Mouse (Mus musculus) MEL (cell line): ENCODE results near the gene Slc29a1. TPM values are rescaled to one million over a fixed set of nuclear protein-coding genes. Genes with fewer than 3 reads are reported as not detected.

Experiments used
- DNase-seq: peaks from one replicate; pipeline ENCODE4 v3.0.0; 2011; ENCODE audit warnings: low read depth, low spot score
- H3K27ac ChIP-seq: 2 replicates; pipeline ENCODE4 v1.5.1; 2012; ENCODE audit warnings: low read depth, mild to moderate bottlenecking, control low read depth, low read length, moderate library complexity; ENCODE audit not compliant: control insufficient read depth
- H3K27me3 ChIP-seq, 2 experiments: fragments of 150-350 bp in 1 of 2; sonication (generic) in 1 of 2; 2 replicates each; pipeline ENCODE4 v1.6.1; 2012; ENCODE audit warnings: low read length in 2 of 2, mild to moderate bottlenecking in 2 of 2, improper control_type of control experiment in 1 of 2, moderate library complexity in 1 of 2; ENCODE audit not compliant: insufficient read depth in 2 of 2, control insufficient read depth in 1 of 2
- H3K36me3 ChIP-seq, 2 experiments: 2 replicates each; pipeline ENCODE4 v1.6.1; 2012 to 2014; ENCODE audit warnings: low read length in 2 of 2, improper control_type of control experiment in 1 of 2, inconsistent platforms in 1 of 2, mild to moderate bottlenecking in 1 of 2; ENCODE audit not compliant: insufficient read depth in 2 of 2, control insufficient read depth in 1 of 2
- H3K4me1 ChIP-seq, 2 experiments: fragments of 150-350 bp in 1 of 2; sonication (generic) in 1 of 2; 2 replicates each; pipeline ENCODE4 v1.6.1; 2012; ENCODE audit warnings: low read length in 2 of 2, improper control_type of control experiment in 1 of 2, mild to moderate bottlenecking in 1 of 2; ENCODE audit not compliant: insufficient read depth in 2 of 2, control insufficient read depth in 1 of 2
- H3K4me3 ChIP-seq, 2 experiments: fragments of 150-350 bp in 1 of 2; sonication (generic) in 1 of 2; 2 replicates each; pipeline ENCODE4 v1.5.1; 2012; ENCODE audit warnings: low read depth in 2 of 2, low read length in 2 of 2, mild to moderate bottlenecking in 2 of 2, moderate library complexity in 2 of 2, control low read depth in 1 of 2, improper control_type of control experiment in 1 of 2; ENCODE audit not compliant: control insufficient read depth in 1 of 2, insufficient read depth in 1 of 2
- H3K79me2 ChIP-seq: 2 replicates; pipeline ENCODE4 v1.6.1; 2012; ENCODE audit warnings: mild to moderate bottlenecking, low read length, moderate library complexity; ENCODE audit not compliant: control insufficient read depth, poor library complexity, insufficient read depth
- H3K9ac ChIP-seq: 2 replicates; pipeline ENCODE4 v1.6.1; 2012; ENCODE audit warnings: low read depth, mild to moderate bottlenecking, control low read depth, low read length, moderate library complexity; ENCODE audit not compliant: control insufficient read depth, poor library complexity, severe bottlenecking
- H3K9me3 ChIP-seq: fragments of 150-350 bp; sonication (generic); replicated peaks from 2 replicates; pipeline ENCODE4 v1.6.1; 2012; ENCODE audit warnings: mild to moderate bottlenecking, low read length, improper control_type of control experiment, moderate library complexity; ENCODE audit not compliant: insufficient read depth
- BHLHE40 ChIP-seq: IDR thresholded peaks from 2 replicates; pipeline ENCODE4 v1.6.1; 2012; ENCODE audit warnings: low read depth, mild to moderate bottlenecking, inconsistent platforms, low read length, improper control_type of control experiment, borderline replicate concordance
- CHD2 ChIP-seq: IDR thresholded peaks from 2 replicates; pipeline ENCODE4 v1.6.1; 2011; ENCODE audit warnings: low read length, improper control_type of control experiment
- E2F4 ChIP-seq: IDR thresholded peaks from 2 replicates; pipeline ENCODE4 v1.6.1; 2011; ENCODE audit warnings: low read depth, low read length, improper control_type of control experiment, borderline replicate concordance
- EP300 ChIP-seq, 2 experiments: IDR thresholded peaks; 2 replicates each; pipeline ENCODE4 v1.6.1; 2011; ENCODE audit warnings: improper control_type of control experiment in 2 of 2, low read length in 2 of 2, low read depth in 1 of 2, mild to moderate bottlenecking in 1 of 2
- ETS1 ChIP-seq: IDR thresholded peaks from 2 replicates; pipeline ENCODE4 v1.6.1; 2012; ENCODE audit warnings: low read depth, mild to moderate bottlenecking, inconsistent platforms, low read length, improper control_type of control experiment, moderate library complexity
- KAT2A ChIP-seq: conservative IDR thresholded peaks from 2 replicates; pipeline ENCODE4 v1.6.1; 2012; ENCODE audit warnings: low read depth, low read length, improper control_type of control experiment, inconsistent platforms
- MEF2A ChIP-seq: IDR thresholded peaks from 2 replicates; pipeline ENCODE4 v1.6.1; 2014; ENCODE audit warnings: low read depth, mild to moderate bottlenecking, inconsistent platforms, low read length, improper control_type of control experiment; ENCODE audit not compliant: poor library complexity, insufficient replicate concordance, severe bottlenecking; ENCODE audit errors: extremely low read depth
- MYC ChIP-seq: IDR thresholded peaks from 2 replicates; pipeline ENCODE4 v1.6.1; 2011; ENCODE audit warnings: low read depth, mild to moderate bottlenecking, low read length, improper control_type of control experiment, moderate library complexity
- NELFE ChIP-seq: IDR thresholded peaks from 2 replicates; pipeline ENCODE4 v1.6.1; 2011; ENCODE audit warnings: low read depth, low read length, improper control_type of control experiment
- NRF1 ChIP-seq: IDR thresholded peaks from 2 replicates; pipeline ENCODE4 v1.6.1; 2014; ENCODE audit warnings: low read depth, mild to moderate bottlenecking, inconsistent platforms, low read length, improper control_type of control experiment, moderate library complexity; ENCODE audit not compliant: poor library complexity, insufficient read depth, severe bottlenecking
- POLR2AphosphoS5 ChIP-seq: IDR thresholded peaks from 2 replicates; pipeline ENCODE4 v1.6.1; 2012; ENCODE audit warnings: low read depth, borderline replicate concordance, mild to moderate bottlenecking, inconsistent platforms, low read length, moderate library complexity, mixed read lengths
- RAD21 ChIP-seq: IDR thresholded peaks from 2 replicates; pipeline ENCODE4 v1.6.1; 2011; ENCODE audit warnings: mild to moderate bottlenecking, low read depth, low read length, improper control_type of control experiment
- SIN3A ChIP-seq: IDR thresholded peaks from 2 replicates; pipeline ENCODE4 v1.6.1; 2012; ENCODE audit warnings: low read length, improper control_type of control experiment, inconsistent platforms
- TBP ChIP-seq: IDR thresholded peaks from 2 replicates; pipeline ENCODE4 v1.8.0; 2011; ENCODE audit warnings: low read depth, low read length, improper control_type of control experiment
- TCF12 ChIP-seq: IDR thresholded peaks from 2 replicates; pipeline ENCODE4 v1.6.1; 2014; ENCODE audit warnings: low read depth, mild to moderate bottlenecking, inconsistent platforms, low read length, improper control_type of control experiment, moderate library complexity
- USF1 ChIP-seq: IDR thresholded peaks from 2 replicates; pipeline ENCODE4 v1.6.1; 2014; ENCODE audit warnings: low read depth, mild to moderate bottlenecking, inconsistent platforms, low read length, improper control_type of control experiment, moderate library complexity
- USF2 ChIP-seq, 2 experiments: IDR thresholded peaks; 2 replicates each; pipeline ENCODE4 v1.6.1; 2011 to 2012; ENCODE audit warnings: improper control_type of control experiment in 2 of 2, low read length in 2 of 2, borderline replicate concordance in 1 of 2, inconsistent platforms in 1 of 2, low read depth in 1 of 2, mild to moderate bottlenecking in 1 of 2; ENCODE audit not compliant: insufficient read depth in 1 of 2
- ZC3H11A ChIP-seq: IDR thresholded peaks from 2 replicates; pipeline ENCODE4 v1.6.1; 2012; ENCODE audit warnings: low read depth, mild to moderate bottlenecking, inconsistent platforms, low read length, improper control_type of control experiment
- ZKSCAN1 ChIP-seq: IDR thresholded peaks from 2 replicates; pipeline ENCODE4 v1.6.1; 2012; ENCODE audit warnings: low read depth, mild to moderate bottlenecking, inconsistent platforms, low read length, improper control_type of control experiment, moderate library complexity
- ZMIZ1 ChIP-seq: IDR thresholded peaks from 2 replicates; pipeline ENCODE4 v1.6.1; 2012; ENCODE audit warnings: low read depth, mild to moderate bottlenecking, inconsistent platforms, low read length, improper control_type of control experiment, moderate library complexity
- ZNF384 ChIP-seq: IDR thresholded peaks from 2 replicates; pipeline ENCODE4 v1.6.1; 2012; ENCODE audit warnings: low read depth, mild to moderate bottlenecking, inconsistent platforms, low read length, improper control_type of control experiment
- polyA plus RNA-seq, 2 experiments: library from polyadenylated mRNA; stranded (reverse) in 1 of 2; unstranded in 1 of 2; fragments of >175 nt in 1 of 2; fragments of >200 nt in 1 of 2; gene quantifications; 2 replicates each; pipeline versions ENCODE4 v1.2.1 to v1.2.4; 2012; ENCODE audit warnings: low replicate concordance in 2 of 2, low read depth in 1 of 2; ENCODE audit not compliant: insufficient read length in 2 of 2, insufficient read depth in 1 of 2, missing spikeins in 1 of 2
- total RNA-seq: library from RNA; depleted of rRNA; stranded (reverse); fragments of 300-350 nt; gene quantifications from 2 replicates; pipeline ENCODE4 v1.2.3, GENCODE M21; 2012

The Slc29a1 gene
- total and polyA plus RNA-seq, 3 experiments, result 238 to 341 TPM; not detected in 1

DNA sequence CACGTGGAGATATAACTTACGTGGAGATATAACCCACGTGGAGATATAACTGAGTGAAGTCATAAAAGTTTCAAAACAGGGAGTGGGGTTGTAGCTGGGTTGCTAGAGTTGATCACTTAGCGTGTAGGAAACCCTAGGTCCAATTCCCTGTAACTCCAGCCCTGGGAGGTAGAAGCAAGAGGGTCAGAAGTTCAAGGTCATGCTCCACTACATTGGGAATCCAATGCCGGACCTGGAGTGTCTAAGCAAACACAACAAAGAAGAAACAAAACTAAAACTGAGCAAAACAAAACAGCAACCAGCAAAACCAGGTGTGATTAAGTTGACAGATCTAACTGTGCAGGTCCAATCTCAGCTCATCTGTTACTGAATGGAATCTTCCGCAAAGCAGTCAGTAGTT is 18.2 kb upstream of the Slc29a1 start:
- Histone ChIP-seq H3K9ac (no peak overlapping the region), H3K36me3 (peaks cover 0 to 7% of the 10 kb centered on the region in 2 experiments; a peak in 2 of 4 replicates), H3K4me3 (no peak overlapping the region), H3K4me1 (peaks cover 2 to 13% of the 10 kb centered on the region in 2 experiments), H3K27me3 (no peaks in the 10 kb centered on the region), H3K79me2 (no peaks in the 10 kb centered on the region), H3K9me3 (no peaks in the 10 kb centered on the region), H3K27ac (no peak overlapping the region)
- DNase-seq, result no peak
- TF ChIP-seq EP300 (IDR thresholded peaks at IDR 0.05; ENCODE audit: low read depth in 1 of 2, low read length in 2 of 2) (no peak), MYC (no peak), USF1 (no peak), USF2 (IDR thresholded peaks at IDR 0.05; ENCODE audit: borderline replicate concordance in 1 of 2, insufficient read depth in 1 of 2, low read depth in 1 of 2, low read length in 2 of 2) (no peak), TCF12 (no peak), NELFE (no peak), NRF1 (no peak), ZC3H11A (no peak), POLR2AphosphoS5 (no peak), KAT2A (no peak), SIN3A (no peak), ETS1 (no peak), ZMIZ1 (no peak), RAD21 (no peak), MEF2A (no peak), BHLHE40 (no peak), E2F4 (no peak), ZKSCAN1 (no peak), ZNF384 (no peak)

DNA sequence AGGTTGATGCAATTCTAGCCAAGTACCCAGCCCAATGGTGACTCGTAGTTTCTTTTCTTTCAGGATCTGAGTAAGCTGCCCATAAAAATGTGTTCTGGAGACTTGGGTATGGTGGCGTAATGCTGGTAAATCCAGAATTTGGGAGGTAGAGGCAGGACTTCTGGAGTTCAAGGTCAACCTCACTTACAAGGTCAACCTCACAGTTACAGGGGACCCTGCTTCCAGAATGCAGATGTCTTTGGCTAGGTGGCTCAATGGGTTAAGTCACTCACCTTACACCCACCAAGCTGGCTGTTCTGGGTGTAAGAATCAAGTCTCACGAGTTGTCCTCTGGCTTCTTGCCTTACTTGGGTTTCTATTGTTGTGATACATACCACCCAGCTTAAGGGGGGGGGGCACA is 17.3 kb upstream of the Slc29a1 start:
- Histone ChIP-seq H3K4me1 (peaks cover 9 to 19% of the 10 kb centered on the region in 2 experiments), H3K79me2 (no peaks in the 10 kb centered on the region), H3K9ac (no peak overlapping the region), H3K27ac (no peak overlapping the region), H3K4me3 (no peak overlapping the region), H3K36me3 (peaks cover 0 to 16% of the 10 kb centered on the region in 2 experiments; a peak in 2 of 4 replicates), H3K27me3 (no peaks in the 10 kb centered on the region), H3K9me3 (no peaks in the 10 kb centered on the region)
- no peak for TF ChIP-seq CHD2
- no peak for TF ChIP-seq TBP
- DNase-seq, result no peak
